Mouse (Mus musculus): Measurements from ENCODE around the gene Olfr1390. TPM values are rescaled to one million over a fixed set of nuclear protein-coding genes. Genes with fewer than 3 reads are reported as not detected.
"Not testable (repeated sequence)": the region's sequence is repeated elsewhere in the genome, so short reads cannot be mapped to it uniquely, and the experiment has no call there.

The Olfr1390 gene
- polyA plus RNA-seq, 1 experiment from 2014 or later, result not detected

- WGBS, result 92% methylated on average over 7 of the region's 7 CpGs
- H3K4me3 ChIP-seq (ENCODE audit: low read length); H3K36me3 ChIP-seq (ENCODE audit: control insufficient read depth, insufficient read depth, low read length); H3K27me3 ChIP-seq (replicated peaks; ENCODE audit: control insufficient read depth, insufficient read depth, low read length); ATAC-seq; H3K9ac ChIP-seq (ENCODE audit: low read depth, low read length); H3K4me2 ChIP-seq (ENCODE audit: low read depth, low read length); H3K9me3 ChIP-seq (ENCODE audit: control insufficient read depth, low read length); H3K4me1 ChIP-seq (ENCODE audit: control insufficient read depth, insufficient read depth, low read length); H3K27ac ChIP-seq (ENCODE audit: low read length): not testable (repeated sequence)
These were observed 51.1 kb downstream of the Olfr1390 start for GRCm38 (mm10) chr11:49386118-49386517.

Other genes starting within 250 kb of the Olfr1390 start
- not detected in 2 replicates for gene Olfr1396, start 220.3 kb upstream of the Olfr1390 start, polyA plus RNA-seq (2015; fragmentation: Nextera tagmentation; extraction: Ambion mirVana)
- not detected in 2 replicates for gene Olfr1395, start 192.9 kb upstream of the Olfr1390 start, polyA plus RNA-seq (2015; fragmentation: Nextera tagmentation; extraction: Ambion mirVana)
- gene Olfr1394, start 180.8 kb upstream of the Olfr1390 start, polyA plus RNA-seq (2015; fragmentation: Nextera tagmentation; extraction: Ambion mirVana), result not detected in 2 replicates
- 1.6 TPM in 2 replicates for gene Btnl9, start 148.0 kb upstream of the Olfr1390 start, polyA plus RNA-seq (2015; fragmentation: Nextera tagmentation; extraction: Ambion mirVana)
- gene Zfp62, start 131.9 kb upstream of the Olfr1390 start, polyA plus RNA-seq (2015; fragmentation: Nextera tagmentation; extraction: Ambion mirVana), result 20.7 and 23.1 TPM in 2 replicates
- 62.4 and 65.8 TPM in 2 replicates for gene Mgat1, start 91.0 kb upstream of the Olfr1390 start, polyA plus RNA-seq (2015; fragmentation: Nextera tagmentation; extraction: Ambion mirVana)
- 0.13 TPM in 1 of 2 replicates, not detected in the other for gene Olfr1393, start 56.9 kb upstream of the Olfr1390 start, polyA plus RNA-seq (2015; fragmentation: Nextera tagmentation; extraction: Ambion mirVana)
- gene Olfr1392, start 49.9 kb upstream of the Olfr1390 start, polyA plus RNA-seq (2015; fragmentation: Nextera tagmentation; extraction: Ambion mirVana), result not detected in 2 replicates
- not detected in 2 replicates for gene Olfr10, start 30.4 kb upstream of the Olfr1390 start, polyA plus RNA-seq (2015; fragmentation: Nextera tagmentation; extraction: Ambion mirVana)
- not detected in 2 replicates for gene Olfr1391, start 12.4 kb upstream of the Olfr1390 start, polyA plus RNA-seq (2015; fragmentation: Nextera tagmentation; extraction: Ambion mirVana)
- gene Olfr1389, start 87.9 kb downstream of the Olfr1390 start, polyA plus RNA-seq (2015; fragmentation: Nextera tagmentation; extraction: Ambion mirVana), result not detected in 2 replicates
- gene Olfr1388, start 101.4 kb downstream of the Olfr1390 start, polyA plus RNA-seq (2015; fragmentation: Nextera tagmentation; extraction: Ambion mirVana), result 0.05 and 0.10 TPM in 2 replicates
- not detected in 2 replicates for gene Olfr1387, start 120.2 kb downstream of the Olfr1390 start, polyA plus RNA-seq (2015; fragmentation: Nextera tagmentation; extraction: Ambion mirVana)
- not detected in 2 replicates for gene Olfr1386, start 129.9 kb downstream of the Olfr1390 start, polyA plus RNA-seq (2015; fragmentation: Nextera tagmentation; extraction: Ambion mirVana)
- gene Olfr1385, start 153.9 kb downstream of the Olfr1390 start, polyA plus RNA-seq (2015; fragmentation: Nextera tagmentation; extraction: Ambion mirVana), result not detected in 2 replicates
- not detected in 2 replicates for gene Olfr1384, start 171.5 kb downstream of the Olfr1390 start, polyA plus RNA-seq (2015; fragmentation: Nextera tagmentation; extraction: Ambion mirVana)
- not detected in 2 replicates for gene Olfr1383, start 184.5 kb downstream of the Olfr1390 start, polyA plus RNA-seq (2015; fragmentation: Nextera tagmentation; extraction: Ambion mirVana)
- not detected in 2 replicates for gene Olfr1382, start 193.1 kb downstream of the Olfr1390 start, polyA plus RNA-seq (2015; fragmentation: Nextera tagmentation; extraction: Ambion mirVana)
- gene Olfr1381, start 208.3 kb downstream of the Olfr1390 start, polyA plus RNA-seq (2015; fragmentation: Nextera tagmentation; extraction: Ambion mirVana), result not detected in 2 replicates
- gene Olfr1380, start 221.7 kb downstream of the Olfr1390 start, polyA plus RNA-seq (2015; fragmentation: Nextera tagmentation; extraction: Ambion mirVana), result not detected in 2 replicates